Mouse (Mus musculus) ES-E14 (cell line): ENCODE measurements around the gene Mblac2. TPM values are rescaled to one million over a fixed set of nuclear protein-coding genes. Genes with fewer than 3 reads are reported as not detected.
A peak's percentile ranks its signal among the peaks of the same experiment; 100 is the strongest.

Source experiments
- DNase-seq: peaks from one replicate; pipeline ENCODE4 v3.0.0-alpha.2; 2013; ENCODE audit warnings: low read depth, low spot score
- H3K27ac ChIP-seq: 2 replicates; pipeline ENCODE4 v1.5.1; 2012; ENCODE audit warnings: low read depth, mild to moderate bottlenecking, low read length, moderate library complexity, mixed read lengths; ENCODE audit not compliant: poor library complexity, insufficient read depth, severe bottlenecking
- H3K36me3 ChIP-seq: 2 replicates; pipeline ENCODE4 v1.6.1; 2012; ENCODE audit warnings: mild to moderate bottlenecking, low read length, moderate library complexity, mixed read lengths; ENCODE audit not compliant: control insufficient read depth, poor library complexity, insufficient read depth, severe bottlenecking
- H3K4me1 ChIP-seq, 2 experiments: fragments of 150-350 bp in 1 of 2; sonication (generic) in 1 of 2; 2 replicates each; pipeline ENCODE4 v1.6.1; 2012; ENCODE audit warnings: low read length in 2 of 2, mild to moderate bottlenecking in 1 of 2, mixed read lengths in 1 of 2; ENCODE audit not compliant: control insufficient read depth in 2 of 2, insufficient read depth in 2 of 2, poor library complexity in 1 of 2
- H3K4me3 ChIP-seq, 2 experiments: fragments of 150-350 bp in 1 of 2; sonication (generic) in 1 of 2; 2 replicates each; pipeline ENCODE4 v1.5.1; 2012; ENCODE audit warnings: low read length in 2 of 2, low read depth in 1 of 2, mild to moderate bottlenecking in 1 of 2, mixed read lengths in 1 of 2; ENCODE audit not compliant: insufficient read depth in 1 of 2, poor library complexity in 1 of 2, severe bottlenecking in 1 of 2
- H3K9ac ChIP-seq: 2 replicates; pipeline ENCODE4 v1.6.1; 2012; ENCODE audit warnings: low read depth, mild to moderate bottlenecking, low read length, mixed read lengths; ENCODE audit not compliant: poor library complexity, insufficient read depth, severe bottlenecking
- H3K9me3 ChIP-seq: fragments of 150-350 bp; sonication (generic); 2 replicates; pipeline ENCODE4 v1.6.1; 2012; ENCODE audit warnings: low read depth, mild to moderate bottlenecking, low read length; ENCODE audit not compliant: control insufficient read depth, insufficient read depth
- CHD2 ChIP-seq: IDR thresholded peaks from 2 replicates; pipeline ENCODE4 v1.6.1; 2014; ENCODE audit warnings: mild to moderate bottlenecking, low read depth, low read length, inconsistent platforms
- HCFC1 ChIP-seq: IDR thresholded peaks from 2 replicates; pipeline ENCODE4 v1.6.1; 2012; ENCODE audit warnings: low read length, inconsistent platforms, borderline replicate concordance; ENCODE audit not compliant: insufficient read depth
- MAFK ChIP-seq: IDR thresholded peaks from 2 replicates; pipeline ENCODE4 v1.6.1; 2014; ENCODE audit warnings: mild to moderate bottlenecking, low read depth, low read length, inconsistent platforms; ENCODE audit not compliant: insufficient read depth
- ZC3H11A ChIP-seq: IDR thresholded peaks from 2 replicates; pipeline ENCODE4 v1.6.1; 2012; ENCODE audit warnings: low read depth, mild to moderate bottlenecking, inconsistent platforms, low read length, borderline replicate concordance
- ZNF384 ChIP-seq: IDR thresholded peaks from 2 replicates; pipeline ENCODE4 v1.6.1; 2012; ENCODE audit warnings: low read depth, low read length, inconsistent platforms
- in situ Hi-C, 2 experiments: fragments of 600-800 bp; cut with MboI; formaldehyde crosslinking; loops; one replicate each; pipeline ENCODE4 v1.15.1; 2025; ENCODE audit warnings: low sequenced_read_pairs in 2 of 2, inconsistent platforms in 1 of 2; ENCODE audit not compliant: unreplicated experiment in 2 of 2
- total RNA-seq: library from RNA; depleted of rRNA; stranded (reverse); fragments of 300-350 nt; gene quantifications from 2 replicates; pipeline ENCODE4 v1.2.3, GENCODE M21; 2012; rRNA removed

The Mblac2 gene
- total RNA-seq, 1 experiment, result 1.3 TPM

DNA sequence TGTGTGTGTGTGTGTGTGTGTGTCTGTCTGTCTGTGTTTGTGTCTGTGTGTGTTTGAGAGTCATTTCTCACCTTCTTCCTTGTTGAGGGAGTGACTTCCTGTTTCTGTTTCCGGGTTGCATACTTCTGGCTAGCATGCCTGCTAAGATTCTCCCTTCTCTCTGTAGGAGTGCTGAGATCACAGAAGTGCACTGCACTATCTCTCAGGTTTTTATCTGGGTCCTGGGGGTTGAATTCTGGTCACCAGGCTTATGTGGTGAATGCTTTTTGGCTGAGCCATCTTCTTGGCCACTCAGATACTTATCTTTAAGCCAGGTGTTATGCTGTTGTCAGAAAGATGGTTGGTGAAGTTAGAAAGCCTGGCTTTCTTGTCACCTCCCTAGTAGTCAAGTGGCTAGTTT, 82.7 kb downstream of the Mblac2 start:
- Histone ChIP-seq H3K4me1 (no peaks in the 10 kb centered on the region), H3K9ac (no peak overlapping the region), H3K4me3 (no peak overlapping the region), H3K9me3 (no peaks in the 10 kb centered on the region), H3K27ac (no peak overlapping the region), H3K36me3 (peaks cover 2% of the 10 kb centered on the region)
- in situ Hi-C loops, result no loop called here
- TF ChIP-seq CHD2 (no peak), ZNF384 (no peak), MAFK (no peak), HCFC1 (no peak), ZC3H11A (no peak)
- DNase-seq, result no peak

GRCm38 (mm10) chr13:81801121-81801520, 90.0 kb downstream of the Mblac2 start:
- no peaks in the 10 kb centered on the region for H3K4me1 ChIP-seq
- no peak for TF ChIP-seq HCFC1
- TF ChIP-seq ZC3H11A, result no peak
- TF ChIP-seq MAFK, result no peak
- TF ChIP-seq ZNF384, result peak; percentile 98
- TF ChIP-seq CHD2, result no peak
- no peaks in the 10 kb centered on the region for H3K36me3 ChIP-seq
- in situ Hi-C loops, result no loop called here
- H3K9me3 ChIP-seq, result no peaks in the 10 kb centered on the region
- no peak overlapping the region for H3K4me3 ChIP-seq
- no peak overlapping the region for H3K27ac ChIP-seq
- H3K9ac ChIP-seq, result no peak overlapping the region
- DNase-seq, result no peak

Other genes with a start within 250 kb of the Mblac2 start
- gene Adgrv1, start 78.2 kb upstream of the Mblac2 start, total RNA-seq, result 22.0 TPM in 2 replicates
- gene Lysmd3, start 53.7 kb upstream of the Mblac2 start, total RNA-seq, result 19.7 and 21.2 TPM in 2 replicates
- gene Polr3g, start 328 bp upstream of the Mblac2 start, total RNA-seq, result 38.2 and 45.2 TPM in 2 replicates
- 44.5 and 78.0 TPM in 2 replicates for gene Cetn3, start 71.7 kb downstream of the Mblac2 start, total RNA-seq